Mouse (Mus musculus) limb, embryonic 10.5 days (tissue): ENCODE results near the gene Crip1. TPM values are rescaled to one million over a fixed set of nuclear protein-coding genes. Genes with fewer than 3 reads are reported as not detected.
A peak's percentile ranks its signal among the peaks of the same experiment; 100 is the strongest.

Source experiments
- DNase-seq: peaks from one replicate; pipeline ENCODE4 v3.0.0-alpha.2; 2017; ENCODE audit warnings: low spot score
- H3K27ac ChIP-seq: fragments of 300-500 bp; sonication (generic); 2 replicates; pipeline ENCODE4 v1.5.1; 2016; ENCODE audit warnings: mild to moderate bottlenecking
- H3K27me3 ChIP-seq: fragments of 300-500 bp; sonication (generic); 2 replicates; pipeline ENCODE4 v1.6.1; 2016; ENCODE audit warnings: low read depth, mild to moderate bottlenecking; ENCODE audit not compliant: poor library complexity, severe bottlenecking
- H3K36me3 ChIP-seq: fragments of 300-500 bp; sonication (generic); 2 replicates; pipeline ENCODE4 v1.6.1; 2016; ENCODE audit warnings: mild to moderate bottlenecking, moderate library complexity
- H3K4me1 ChIP-seq: fragments of 300-500 bp; sonication (generic); 2 replicates; pipeline ENCODE4 v1.6.1; 2016
- H3K4me3 ChIP-seq: fragments of 300-500 bp; sonication (generic); 2 replicates; pipeline ENCODE4 v1.5.1; 2016; ENCODE audit warnings: mild to moderate bottlenecking, moderate library complexity
- H3K9me3 ChIP-seq: fragments of 300-500 bp; sonication (generic); replicated peaks from 2 replicates; pipeline ENCODE4 v1.6.1; 2016; ENCODE audit warnings: mild to moderate bottlenecking
- WGBS: fragments of 180-500 bp; shearing (Covaris S2); methylation state at CpG from one replicate; pipeline ENCODE4 v1.1.7; 2016; 5-methylcytosine and 5-hydroxymethylcytosine counted together
- polyA plus RNA-seq: library from polyadenylated mRNA; unstranded; fragments of >200 nt; fragmentation: Nextera tagmentation; extraction: Ambion mirVana; gene quantifications from 2 replicates; pipeline ENCODE4 v1.2.1, GENCODE M21; 2016

The Crip1 gene
- 48.7 and 61.0 TPM in 2 replicates for polyA plus RNA-seq

DNA sequence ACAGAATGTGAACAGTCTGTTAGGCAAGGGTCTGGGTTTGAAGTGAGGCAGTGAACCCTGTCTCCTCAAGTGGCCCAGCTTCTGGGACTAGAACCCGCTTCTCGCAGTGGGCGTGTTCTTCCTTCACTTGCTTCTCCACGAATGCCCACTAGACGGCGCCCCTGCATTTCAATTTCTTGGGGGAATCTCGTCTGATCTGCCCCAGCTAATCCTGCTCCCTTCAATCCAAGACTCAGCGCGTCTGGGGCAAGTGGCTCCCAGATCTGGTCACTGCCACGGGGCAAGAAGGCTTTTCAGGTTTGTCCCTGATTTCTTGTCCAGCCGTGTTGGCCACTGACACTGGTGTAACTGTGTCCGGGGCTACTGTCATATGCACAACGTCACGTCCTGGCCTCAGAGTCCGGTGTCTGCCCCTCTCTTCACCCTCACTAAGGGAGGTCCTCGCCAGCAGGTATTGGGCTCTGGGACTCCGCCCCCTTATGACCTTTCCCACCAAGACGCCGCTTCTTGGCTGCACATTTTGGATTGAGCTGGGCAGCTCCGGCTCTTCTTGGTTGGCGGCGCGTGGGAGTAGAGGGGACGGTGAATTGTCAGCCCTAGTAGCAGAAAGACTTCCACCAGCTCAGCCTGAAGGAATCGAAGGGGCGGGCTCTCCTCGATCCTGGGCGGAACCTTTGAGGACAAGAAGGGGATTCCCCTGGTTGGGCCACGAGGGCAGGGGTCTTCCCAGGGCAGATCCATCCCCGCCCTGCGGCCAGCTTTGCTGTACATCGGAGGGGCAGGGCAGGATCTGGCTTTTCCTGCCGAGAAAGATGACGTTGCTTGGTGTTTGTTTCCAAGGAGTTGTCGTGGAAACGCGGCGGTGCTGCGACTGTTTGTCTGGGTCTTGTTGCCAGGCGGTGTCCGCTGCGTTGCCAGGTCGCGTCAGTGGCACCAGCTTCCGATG, at the start of gene Crip1:
Crip1 (plus strand) TSS at position 205 of the 946 bp plus-strand sequence.
- peak; percentile 85 for DNase-seq
- no peaks in the 10 kb centered on the region for H3K9me3 ChIP-seq
- H3K4me3 ChIP-seq, result peak within 1 kb of the TSS; percentile 32
- H3K27ac ChIP-seq, result no peak within 1 kb of the TSS
- H3K36me3 ChIP-seq, result 0 out of 2 replicates have a peak, but pooled peaks cover 2% of the 10 kb centered on the region
- H3K4me1 ChIP-seq, result peaks cover 38% of the 10 kb centered on the region
- 12% methylated on average over 45 of the region's 45 CpGs for WGBS
- H3K27me3 ChIP-seq, result peaks cover 91% of the 10 kb centered on the region

DNA sequence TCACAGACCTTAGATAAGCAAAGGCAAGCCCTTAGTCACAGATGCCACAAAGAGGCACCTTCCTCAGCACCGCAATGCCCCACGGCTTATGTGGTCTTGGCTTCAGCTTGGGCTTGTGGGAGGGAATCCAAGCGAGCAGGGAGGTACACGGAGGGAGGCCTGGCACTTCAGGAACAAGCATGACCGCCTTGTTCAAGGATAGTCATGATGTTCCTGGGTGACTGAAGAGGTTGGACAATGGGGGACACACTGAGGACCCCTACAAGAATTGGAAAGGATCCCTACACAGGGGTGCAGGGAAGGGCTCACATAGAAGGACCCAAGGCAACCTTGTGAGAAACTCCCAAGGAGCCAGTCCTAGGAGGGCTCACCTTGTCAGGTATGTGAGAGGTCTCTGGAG, 49.1 kb upstream of the Crip1 start:
- peak overlapping the region; percentile 99 for H3K27ac ChIP-seq
- H3K4me3 ChIP-seq, result peak overlapping the region; percentile 97

DNA sequence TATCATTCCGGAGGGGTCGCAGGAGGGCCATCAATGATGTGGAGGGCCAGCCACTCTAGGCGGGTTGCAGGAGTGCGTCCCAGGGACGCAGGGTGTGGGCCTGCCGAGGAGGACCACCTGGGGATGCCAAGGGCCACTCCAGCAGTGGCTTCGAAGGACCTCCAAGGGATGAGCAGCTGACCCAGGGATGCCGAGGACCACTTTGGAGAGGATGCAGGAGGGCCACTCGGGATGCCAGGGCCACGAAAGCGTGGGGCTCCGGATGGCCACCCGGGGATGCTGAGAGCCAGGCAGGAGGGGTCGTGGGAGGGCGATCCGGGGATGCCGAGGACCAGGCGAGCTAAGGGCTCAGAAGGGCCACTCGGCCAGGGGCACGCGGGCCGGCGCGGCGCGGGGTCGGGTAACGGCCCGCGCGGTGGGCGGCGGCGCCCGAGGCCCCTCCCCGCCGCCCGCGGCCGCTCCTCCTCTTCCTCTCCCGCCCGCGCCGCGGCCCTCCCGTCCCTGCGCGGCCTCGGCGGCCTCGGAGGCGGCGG, 48.3 kb upstream of the Crip1 start, which contains the start of gene Mta1:
Mta1 (plus strand) TSS at position 530 of the 533 bp plus-strand sequence.
- no peaks in the 10 kb centered on the region for H3K27me3 ChIP-seq
- peak within 1 kb of the TSS; percentile 97 for H3K4me3 ChIP-seq
- H3K4me1 ChIP-seq, result peaks cover 36% of the 10 kb centered on the region
- peak; percentile 80 for DNase-seq
- peak within 1 kb of the TSS; percentile 99 for H3K27ac ChIP-seq
- WGBS, result 11% methylated on average over 42 of the region's 53 CpGs
- no peaks in the 10 kb centered on the region for H3K9me3 ChIP-seq
- peaks cover 31% of the 10 kb centered on the region for H3K36me3 ChIP-seq

More for the DNA sequence above, 49.1 kb upstream of the Crip1 start:
- H3K4me1 ChIP-seq, result peaks cover 36% of the 10 kb centered on the region
- no peaks in the 10 kb centered on the region for H3K9me3 ChIP-seq
- peaks cover 23% of the 10 kb centered on the region for H3K36me3 ChIP-seq
- 86% methylated on average over 5 of the region's 5 CpGs for WGBS
- H3K27me3 ChIP-seq, result no peaks in the 10 kb centered on the region
- DNase-seq, result no peak

DNA sequence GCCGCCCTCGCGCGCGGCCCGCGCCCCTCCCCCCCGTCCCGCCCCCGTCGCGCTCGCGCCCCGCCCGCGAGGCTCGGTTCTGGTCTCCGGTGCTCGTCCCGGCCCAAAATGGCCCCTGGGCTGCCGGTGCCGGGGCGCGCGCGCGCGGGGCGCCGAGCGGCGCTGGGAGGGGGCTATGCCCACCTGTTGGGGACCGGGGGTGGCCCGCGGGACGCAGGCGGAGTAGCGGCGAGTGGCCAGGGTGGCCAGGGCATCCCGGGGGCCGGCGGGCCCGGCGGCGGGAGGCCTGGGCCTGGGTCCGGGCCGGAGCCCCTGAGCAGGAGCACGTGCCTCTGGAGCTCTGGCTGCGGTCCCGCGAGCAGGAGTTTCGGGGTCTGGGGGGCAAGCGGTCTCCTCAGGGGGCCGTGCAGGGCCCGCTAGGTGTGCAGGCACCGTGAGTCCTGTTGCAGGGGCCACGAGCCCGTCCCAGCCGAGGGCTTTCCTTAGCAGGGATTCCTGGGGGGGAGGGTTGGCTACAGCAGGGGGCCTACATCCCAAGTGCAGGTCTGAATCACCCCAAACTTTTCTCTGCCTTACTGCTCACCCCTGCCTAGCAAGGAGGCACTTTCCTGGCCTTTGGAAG, 47.5 kb upstream of the Crip1 start:
- Histone ChIP-seq H3K4me1 (peaks cover 40% of the 10 kb centered on the region), H3K36me3 (peaks cover 39% of the 10 kb centered on the region), H3K9me3 (no peaks in the 10 kb centered on the region), H3K27ac (peak overlapping the region; percentile 99), H3K27me3 (no peaks in the 10 kb centered on the region), H3K4me3 (peak overlapping the region; percentile 97)
- WGBS, result under 1% methylated on average over 59 of the region's 60 CpGs
- DNase-seq, result peak; percentile 63

DNA sequence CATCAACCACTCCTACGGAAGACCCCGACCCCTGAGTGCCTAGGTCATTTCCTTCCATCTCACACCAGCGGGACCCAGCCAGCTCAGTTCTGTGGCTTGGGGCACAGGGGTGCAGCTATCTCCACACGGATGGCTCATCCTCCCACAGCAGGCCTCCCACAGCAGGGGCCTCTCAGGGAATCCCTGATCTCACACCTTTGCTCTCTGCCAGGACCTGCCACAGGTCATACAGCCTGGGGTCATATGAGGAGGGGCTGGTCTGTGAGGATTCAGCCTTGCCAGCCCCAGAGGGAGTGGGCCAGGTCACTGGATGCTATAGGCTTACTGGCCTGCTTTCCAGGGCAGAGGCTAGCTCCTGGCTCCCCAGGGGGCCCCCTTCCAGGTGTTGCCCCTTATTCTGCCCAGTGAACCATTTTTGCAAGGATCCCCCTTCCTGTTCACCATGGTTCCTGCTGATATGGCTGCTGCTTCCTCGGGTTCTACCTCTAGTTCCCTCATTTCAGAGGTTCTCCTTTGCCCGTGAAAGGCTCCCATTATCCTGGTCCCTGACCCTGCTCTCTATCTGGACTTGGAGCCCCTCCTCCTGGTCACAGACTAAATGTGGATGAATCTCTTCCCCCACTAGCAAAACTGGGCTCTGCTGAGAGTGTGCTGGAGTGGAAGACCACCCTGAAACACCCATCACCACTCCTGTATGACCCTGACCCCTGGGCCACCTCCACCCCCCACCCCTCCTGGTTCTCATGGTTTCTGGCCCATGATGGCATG, 46.5 kb upstream of the Crip1 start:
- Histone ChIP-seq H3K4me1 (peaks cover 40% of the 10 kb centered on the region), H3K9me3 (no peaks in the 10 kb centered on the region), H3K4me3 (peak overlapping the region; percentile 97), H3K36me3 (peaks cover 49% of the 10 kb centered on the region), H3K27me3 (no peaks in the 10 kb centered on the region), H3K27ac (peak overlapping the region; percentile 99)
- WGBS, result 38% methylated on average over 6 of the region's 6 CpGs
- DNase-seq, result no peak

DNA sequence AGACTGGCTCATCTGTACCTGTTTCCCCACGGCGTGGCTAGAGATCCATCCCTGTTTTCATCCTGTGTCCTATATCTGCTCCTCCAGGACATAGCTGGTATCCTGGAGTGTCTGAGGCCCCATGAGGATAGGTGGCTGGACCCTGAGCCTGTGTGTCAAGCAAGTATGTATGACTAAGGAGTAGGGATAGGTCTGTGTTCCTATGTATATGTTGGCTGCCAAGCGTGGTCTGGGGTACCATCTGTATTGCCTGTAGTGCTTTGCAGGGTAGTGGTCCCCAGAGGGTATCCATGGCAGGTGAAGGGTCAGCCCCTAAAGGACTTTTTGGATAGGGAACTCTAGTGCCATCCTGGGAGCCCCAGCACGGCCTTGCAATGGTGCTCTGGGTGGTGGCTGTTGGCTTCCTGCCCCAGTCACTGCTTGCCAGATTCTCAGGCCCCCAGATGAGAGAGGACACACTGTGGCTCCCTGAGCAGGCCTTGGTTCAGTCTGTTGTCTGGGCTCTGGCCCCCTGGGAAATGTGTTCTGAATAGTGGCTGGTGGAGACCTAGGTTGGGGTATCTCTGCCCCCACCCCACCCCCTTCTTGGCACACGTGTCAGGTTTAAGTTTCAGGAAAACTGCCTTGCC, 45.6 kb upstream of the Crip1 start:
- no peak for DNase-seq
- WGBS, result 85% methylated on average over 5 of the region's 5 CpGs
- 0 out of 2 replicates have a peak overlapping the region, but pooled peaks have one; percentile 20 for H3K27ac ChIP-seq
- peaks cover 58% of the 10 kb centered on the region for H3K36me3 ChIP-seq
- H3K4me3 ChIP-seq, result peak overlapping the region; percentile 97; the same call in 1 of the 2 replicates
- peaks cover 40% of the 10 kb centered on the region for H3K4me1 ChIP-seq
- no peaks in the 10 kb centered on the region for H3K9me3 ChIP-seq
- H3K27me3 ChIP-seq, result no peaks in the 10 kb centered on the region

DNA sequence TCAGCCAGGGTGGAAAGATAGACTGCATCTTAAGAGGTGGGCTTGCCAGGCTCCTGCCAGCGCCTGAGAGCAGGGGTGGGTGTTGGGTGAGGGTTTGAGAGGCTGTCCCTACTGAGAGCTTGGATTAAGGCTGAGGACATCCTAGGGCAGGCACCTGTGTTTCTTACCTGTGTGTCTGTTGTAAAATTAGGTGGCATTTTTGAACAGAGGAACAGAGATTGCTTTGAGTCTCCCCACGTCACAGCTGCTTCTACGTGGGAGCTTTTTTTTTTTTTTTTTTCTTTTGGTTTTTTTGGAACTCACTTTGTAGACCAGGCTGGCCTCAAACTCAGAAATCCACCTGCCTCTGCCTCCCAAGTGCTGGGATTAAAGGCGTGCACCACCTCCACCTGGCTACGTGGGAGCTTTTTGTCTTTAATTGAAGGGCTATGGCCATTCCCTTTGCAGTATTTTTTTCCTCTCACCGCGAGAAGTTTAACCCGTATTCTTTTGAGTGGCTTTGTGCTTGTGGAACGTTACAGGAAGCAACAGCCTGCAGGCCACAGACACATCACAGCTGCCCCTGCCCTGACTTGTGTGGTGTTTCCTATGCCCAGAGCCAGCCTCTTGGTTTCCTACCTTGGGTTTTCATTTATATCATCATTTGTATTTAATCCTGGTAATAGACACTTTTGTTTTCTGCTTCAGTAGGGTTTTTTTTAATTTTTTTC, 44.7 kb upstream of the Crip1 start:
- 91% methylated on average over 9 of the region's 9 CpGs for whole genome bisulfite sequencing
- no peak overlapping the region for H3K27ac ChIP-seq
- H3K9me3 ChIP-seq, result no peaks in the 10 kb centered on the region
- no peak overlapping the region for H3K4me3 ChIP-seq
- no peaks in the 10 kb centered on the region for H3K27me3 ChIP-seq
- H3K4me1 ChIP-seq, result peaks cover 40% of the 10 kb centered on the region
- no peak for DNase-seq
- H3K36me3 ChIP-seq, result peaks cover 67% of the 10 kb centered on the region

DNA sequence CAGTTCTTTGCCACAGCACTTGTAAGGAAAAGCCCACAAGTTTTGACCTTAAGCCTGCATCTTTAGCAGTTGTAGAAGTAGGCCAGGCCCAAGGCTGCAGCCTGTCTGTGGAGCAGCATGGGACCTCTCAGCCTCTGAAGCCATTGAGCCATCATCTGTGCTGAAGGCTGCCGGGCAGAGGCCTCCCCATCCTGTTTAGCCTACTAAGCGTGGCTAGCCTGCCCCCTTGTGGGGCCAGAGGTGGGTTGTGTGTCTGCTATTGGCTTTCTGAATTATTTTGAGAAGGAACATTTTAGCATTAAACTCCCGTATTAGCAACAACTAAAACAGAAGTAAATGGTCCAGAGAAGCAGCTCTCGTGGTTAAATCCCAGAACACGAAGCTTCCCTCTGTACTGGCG, 43.7 kb upstream of the Crip1 start:
- DNase-seq, result no peak
- H3K9me3 ChIP-seq, result no peaks in the 10 kb centered on the region
- H3K36me3 ChIP-seq, result peaks cover 76% of the 10 kb centered on the region
- H3K4me3 ChIP-seq, result no peak overlapping the region
- no peaks in the 10 kb centered on the region for H3K27me3 ChIP-seq
- peaks cover 39% of the 10 kb centered on the region for H3K4me1 ChIP-seq
- WGBS, result 70% methylated on average over 6 of the region's 6 CpGs
- H3K27ac ChIP-seq, result no peak overlapping the region

DNA sequence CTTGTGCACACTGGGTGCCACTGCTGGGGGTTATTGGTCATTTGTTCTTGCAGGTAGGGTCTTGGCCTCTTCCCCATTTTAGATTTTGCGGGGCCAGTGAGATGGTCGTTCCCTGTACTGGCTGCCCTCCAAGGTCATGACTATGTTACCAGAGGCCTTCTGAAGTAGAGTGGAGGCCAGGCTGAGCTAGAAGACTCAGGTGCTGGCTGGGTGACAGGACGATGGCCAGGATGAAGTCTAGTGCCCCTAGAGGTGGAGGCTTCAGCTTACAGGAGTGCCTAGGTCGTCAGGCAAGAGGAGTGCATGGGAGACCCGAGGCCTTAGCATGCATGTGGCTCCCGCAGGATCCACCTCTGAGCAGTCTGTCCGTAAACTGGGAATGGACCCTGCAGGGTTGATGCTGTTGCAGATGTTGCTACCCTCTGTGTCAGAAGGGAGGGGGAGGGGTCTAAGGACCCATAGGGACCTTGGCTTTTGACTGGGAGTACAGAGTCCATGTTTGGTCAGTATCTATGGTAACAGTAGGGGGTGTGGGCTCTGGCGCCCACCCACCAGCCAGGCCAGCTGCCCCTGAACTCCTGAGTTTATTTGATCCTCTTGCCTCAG, 42.2 kb upstream of the Crip1 start:
- no peak overlapping the region for H3K4me3 ChIP-seq
- peaks cover 88% of the 10 kb centered on the region for H3K36me3 ChIP-seq
- 85% methylated on average over 8 of the region's 8 CpGs for WGBS

DNA sequence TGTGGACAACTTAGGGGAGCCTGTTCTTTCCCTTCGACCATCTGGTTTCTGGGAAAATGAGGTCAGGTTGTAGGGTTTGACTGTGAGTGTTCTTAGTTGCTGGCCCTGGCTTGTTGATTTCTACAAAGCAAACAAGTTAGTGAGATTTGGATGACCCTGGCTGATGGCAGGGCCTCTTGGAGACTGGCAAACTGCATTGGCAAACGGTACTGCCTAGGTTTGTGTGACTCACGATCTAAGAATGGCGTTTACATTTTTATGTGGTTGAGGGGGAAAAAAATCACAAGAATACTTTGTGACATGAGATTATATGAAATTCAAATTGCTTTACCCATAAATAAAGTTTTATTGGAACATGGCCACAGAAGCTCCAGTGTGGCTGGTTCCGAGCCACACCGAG, 39.7 kb upstream of the Crip1 start:
- Histone ChIP-seq H3K9me3 (no peaks in the 10 kb centered on the region), H3K4me1 (0 out of 2 replicates have a peak, but pooled peaks cover 9% of the 10 kb centered on the region), H3K27me3 (no peaks in the 10 kb centered on the region), H3K36me3 (peaks cover 80% of the 10 kb centered on the region), H3K27ac (no peak overlapping the region), H3K4me3 (no peak overlapping the region)
- 93% methylated on average over 6 of the region's 6 CpGs for WGBS
- no peak for DNase-seq

More for the DNA sequence above, 42.2 kb upstream of the Crip1 start:
- H3K9me3 ChIP-seq, result no peaks in the 10 kb centered on the region
- H3K27me3 ChIP-seq, result no peaks in the 10 kb centered on the region
- peaks cover 31% of the 10 kb centered on the region for H3K4me1 ChIP-seq
- DNase-seq, result no peak
- no peak overlapping the region for H3K27ac ChIP-seq

DNA sequence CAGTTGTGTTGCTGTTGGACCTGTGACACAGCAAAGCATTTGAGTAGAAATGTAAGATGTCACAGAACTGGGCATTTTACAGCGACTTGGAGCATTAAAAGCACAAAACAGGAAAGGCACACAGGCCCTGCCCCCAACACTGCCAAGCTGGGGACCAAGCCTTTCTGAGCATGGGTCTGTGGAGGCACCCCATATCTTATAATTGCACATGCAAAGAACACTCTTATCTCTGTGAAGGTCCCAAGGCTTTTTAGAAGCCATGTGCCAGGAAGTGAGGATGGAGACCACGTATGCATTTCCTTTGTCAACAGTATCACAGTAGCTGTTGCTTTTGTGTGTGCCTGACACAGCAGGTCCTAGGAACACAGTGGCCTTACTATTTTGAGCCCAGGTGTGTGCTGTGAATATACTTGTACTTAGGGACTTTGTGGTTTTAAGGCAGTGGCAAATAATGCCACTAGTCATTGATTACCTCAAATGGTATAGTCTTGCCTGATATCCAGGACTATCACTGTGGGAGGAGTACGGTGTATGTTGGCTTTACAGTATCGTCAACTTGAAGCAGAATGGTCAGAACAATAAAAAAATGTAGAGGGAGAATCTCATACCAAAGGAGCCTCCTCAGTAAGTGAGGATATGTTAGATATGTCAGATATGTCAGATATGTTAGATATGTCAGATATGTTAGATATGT, 38.5 kb upstream of the Crip1 start:
- H3K27me3 ChIP-seq, result no peaks in the 10 kb centered on the region
- peaks cover 81% of the 10 kb centered on the region for H3K36me3 ChIP-seq
- WGBS, result 87% methylated on average over 4 of the region's 4 CpGs
- H3K4me3 ChIP-seq, result no peak overlapping the region
- 0 out of 2 replicates have a peak, but pooled peaks cover 9% of the 10 kb centered on the region for H3K4me1 ChIP-seq
- H3K27ac ChIP-seq, result no peak overlapping the region
- H3K9me3 ChIP-seq, result no peaks in the 10 kb centered on the region
- no peak for DNase-seq
